Mouse (Mus musculus) liver, adult 2 months (tissue): Measurements from ENCODE around the gene Inpp4b.

Source experiments
- CTCF ChIP-seq: fragments of 200-500 bp; IDR thresholded peaks from 2 replicates; pipeline ENCODE4 v1.5.1; 2011; ENCODE audit warnings: low read depth, low read length, control low read depth
- POLR2A ChIP-seq: fragments of 200-500 bp; IDR thresholded peaks from 2 replicates; pipeline ENCODE4 v1.6.1; 2011; ENCODE audit warnings: low read length, control low read depth; ENCODE audit not compliant: insufficient read depth; ENCODE audit errors: extremely low read depth

- TF ChIP-seq CTCF, result no peak
- TF ChIP-seq POLR2A, result no peak
These were observed 1.2 kb upstream of the Inpp4b start for GRCm38 (mm10) chr8:81341191-81341590.
